Mouse (Mus musculus) testis, adult 2 months (tissue): ENCODE measurements around the gene Rsph14.

Experiments used
- CTCF ChIP-seq: fragments of 200-500 bp; IDR thresholded peaks from 2 replicates; pipeline ENCODE4 v1.5.1; 2012; ENCODE audit warnings: low read depth, mild to moderate bottlenecking, inconsistent platforms, low read length, moderate library complexity; ENCODE audit not compliant: control insufficient read depth, insufficient read depth, insufficient replicate concordance
- POLR2A ChIP-seq: fragments of 200-500 bp; IDR thresholded peaks from 2 replicates; pipeline ENCODE4 v1.6.1; 2012; ENCODE audit warnings: low read depth, mild to moderate bottlenecking, inconsistent platforms, low read length, moderate library complexity; ENCODE audit not compliant: control insufficient read depth

GRCm38 (mm10) chr10:75021138-75021537 is 11.2 kb downstream of the Rsph14 start:
- peak; percentile 75; the same call in 1 of the 2 replicates for TF ChIP-seq CTCF
- TF ChIP-seq POLR2A: no peak
